Mouse (Mus musculus) MEL (cell line): ENCODE data around the gene Pnpla3. TPM values are rescaled to one million over a fixed set of nuclear protein-coding genes. Genes with fewer than 3 reads are reported as not detected.

Source experiments
- DNase-seq: peaks from one replicate; pipeline ENCODE4 v3.0.0; 2011; ENCODE audit warnings: low read depth, low spot score
- H3K27ac ChIP-seq: 2 replicates; pipeline ENCODE4 v1.5.1; 2012; ENCODE audit warnings: low read depth, mild to moderate bottlenecking, control low read depth, low read length, moderate library complexity; ENCODE audit not compliant: control insufficient read depth
- H3K27me3 ChIP-seq, 2 experiments: fragments of 150-350 bp in 1 of 2; sonication (generic) in 1 of 2; 2 replicates each; pipeline ENCODE4 v1.6.1; 2012; ENCODE audit warnings: low read length in 2 of 2, mild to moderate bottlenecking in 2 of 2, improper control_type of control experiment in 1 of 2, moderate library complexity in 1 of 2; ENCODE audit not compliant: insufficient read depth in 2 of 2, control insufficient read depth in 1 of 2
- H3K36me3 ChIP-seq, 2 experiments: 2 replicates each; pipeline ENCODE4 v1.6.1; 2012 to 2014; ENCODE audit warnings: low read length in 2 of 2, improper control_type of control experiment in 1 of 2, inconsistent platforms in 1 of 2, mild to moderate bottlenecking in 1 of 2; ENCODE audit not compliant: insufficient read depth in 2 of 2, control insufficient read depth in 1 of 2
- H3K4me1 ChIP-seq, 2 experiments: fragments of 150-350 bp in 1 of 2; sonication (generic) in 1 of 2; 2 replicates each; pipeline ENCODE4 v1.6.1; 2012; ENCODE audit warnings: low read length in 2 of 2, improper control_type of control experiment in 1 of 2, mild to moderate bottlenecking in 1 of 2; ENCODE audit not compliant: insufficient read depth in 2 of 2, control insufficient read depth in 1 of 2
- H3K4me3 ChIP-seq, 2 experiments: fragments of 150-350 bp in 1 of 2; sonication (generic) in 1 of 2; 2 replicates each; pipeline ENCODE4 v1.5.1; 2012; ENCODE audit warnings: low read depth in 2 of 2, low read length in 2 of 2, mild to moderate bottlenecking in 2 of 2, moderate library complexity in 2 of 2, control low read depth in 1 of 2, improper control_type of control experiment in 1 of 2; ENCODE audit not compliant: control insufficient read depth in 1 of 2, insufficient read depth in 1 of 2
- H3K79me2 ChIP-seq: 2 replicates; pipeline ENCODE4 v1.6.1; 2012; ENCODE audit warnings: mild to moderate bottlenecking, low read length, moderate library complexity; ENCODE audit not compliant: control insufficient read depth, poor library complexity, insufficient read depth
- H3K9ac ChIP-seq: 2 replicates; pipeline ENCODE4 v1.6.1; 2012; ENCODE audit warnings: low read depth, mild to moderate bottlenecking, control low read depth, low read length, moderate library complexity; ENCODE audit not compliant: control insufficient read depth, poor library complexity, severe bottlenecking
- H3K9me3 ChIP-seq: fragments of 150-350 bp; sonication (generic); replicated peaks from 2 replicates; pipeline ENCODE4 v1.6.1; 2012; ENCODE audit warnings: mild to moderate bottlenecking, low read length, improper control_type of control experiment, moderate library complexity; ENCODE audit not compliant: insufficient read depth
- CTCF ChIP-seq, 3 experiments: IDR thresholded peaks in 2 of 3; conservative IDR thresholded peaks in 1 of 3; 2 replicates each; pipeline ENCODE4 v1.5.1; 2011 to 2012; ENCODE audit warnings: low read length in 3 of 3, low read depth in 2 of 3, mild to moderate bottlenecking in 2 of 3, improper control_type of control experiment in 1 of 3, inconsistent platforms in 1 of 3, mixed read lengths in 1 of 3, moderate library complexity in 1 of 3; ENCODE audit not compliant: control insufficient read depth in 1 of 3, insufficient read depth in 1 of 3, poor library complexity in 1 of 3, severe bottlenecking in 1 of 3
- E2F4 ChIP-seq: IDR thresholded peaks from 2 replicates; pipeline ENCODE4 v1.6.1; 2011; ENCODE audit warnings: low read depth, low read length, improper control_type of control experiment, borderline replicate concordance
- ETS1 ChIP-seq: IDR thresholded peaks from 2 replicates; pipeline ENCODE4 v1.6.1; 2012; ENCODE audit warnings: low read depth, mild to moderate bottlenecking, inconsistent platforms, low read length, improper control_type of control experiment, moderate library complexity
- GABPA ChIP-seq: IDR thresholded peaks from 2 replicates; pipeline ENCODE4 v1.6.1; 2012; ENCODE audit warnings: low read depth, mild to moderate bottlenecking, inconsistent platforms, low read length, improper control_type of control experiment, moderate library complexity
- KAT2A ChIP-seq: conservative IDR thresholded peaks from 2 replicates; pipeline ENCODE4 v1.6.1; 2012; ENCODE audit warnings: low read depth, low read length, improper control_type of control experiment, inconsistent platforms
- MAZ ChIP-seq: IDR thresholded peaks from 2 replicates; pipeline ENCODE4 v1.6.1; 2012; ENCODE audit warnings: low read depth, mild to moderate bottlenecking, inconsistent platforms, low read length, improper control_type of control experiment
- NELFE ChIP-seq: IDR thresholded peaks from 2 replicates; pipeline ENCODE4 v1.6.1; 2011; ENCODE audit warnings: low read depth, low read length, improper control_type of control experiment
- POLR2A ChIP-seq, 2 experiments: IDR thresholded peaks; 2 replicates each; pipeline ENCODE4 v1.6.1; 2011 to 2012; ENCODE audit warnings: low read length in 2 of 2, mild to moderate bottlenecking in 2 of 2, control low read depth in 1 of 2, improper control_type of control experiment in 1 of 2, low read depth in 1 of 2, moderate library complexity in 1 of 2; ENCODE audit not compliant: control insufficient read depth in 1 of 2, insufficient read depth in 1 of 2, poor library complexity in 1 of 2
- RAD21 ChIP-seq: IDR thresholded peaks from 2 replicates; pipeline ENCODE4 v1.6.1; 2011; ENCODE audit warnings: mild to moderate bottlenecking, low read depth, low read length, improper control_type of control experiment
- TAL1 ChIP-seq: IDR thresholded peaks from 2 replicates; pipeline ENCODE4 v1.6.1; 2012; ENCODE audit warnings: mild to moderate bottlenecking, inconsistent platforms, low read length, moderate library complexity, mixed read lengths
- TBP ChIP-seq: IDR thresholded peaks from 2 replicates; pipeline ENCODE4 v1.8.0; 2011; ENCODE audit warnings: low read depth, low read length, improper control_type of control experiment
- polyA plus RNA-seq, 2 experiments: library from polyadenylated mRNA; stranded (reverse) in 1 of 2; unstranded in 1 of 2; fragments of >175 nt in 1 of 2; fragments of >200 nt in 1 of 2; gene quantifications; 2 replicates each; pipeline versions ENCODE4 v1.2.1 to v1.2.4; 2012; ENCODE audit warnings: low replicate concordance in 2 of 2, low read depth in 1 of 2; ENCODE audit not compliant: insufficient read length in 2 of 2, insufficient read depth in 1 of 2, missing spikeins in 1 of 2
- total RNA-seq: library from RNA; depleted of rRNA; stranded (reverse); fragments of 300-350 nt; gene quantifications from 2 replicates; pipeline ENCODE4 v1.2.3, GENCODE M21; 2012

The Pnpla3 gene
- total and polyA plus RNA-seq, 3 experiments: not detected

DNA sequence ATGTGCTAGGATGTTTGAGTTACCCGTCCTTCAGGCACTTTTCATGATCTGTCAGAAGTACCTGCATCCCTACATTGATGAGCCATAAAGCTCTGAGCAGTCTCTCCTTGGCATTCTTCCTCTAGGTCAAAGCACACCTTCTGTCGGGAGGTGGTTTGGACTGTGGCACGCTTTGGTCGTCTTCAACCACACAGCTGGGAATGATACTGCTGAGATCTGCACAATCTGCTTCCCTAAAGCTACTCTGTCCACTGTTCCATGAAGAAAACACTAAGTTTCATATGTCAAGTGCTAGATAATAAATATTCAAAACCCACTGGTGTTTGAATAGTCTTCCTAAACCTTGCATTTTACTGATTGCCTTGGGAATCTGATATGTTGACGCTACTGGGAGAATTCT lies 53.9 kb downstream of the Pnpla3 start:
- DNase-seq: no peak
- Histone ChIP-seq H3K27ac (no peak overlapping the region), H3K4me1 (peaks cover 4 to 8% of the 10 kb centered on the region in 2 experiments; a peak in 3 of 4 replicates), H3K9ac (no peak overlapping the region), H3K4me3 (no peak overlapping the region), H3K9me3 (no peaks in the 10 kb centered on the region), H3K79me2 (no peaks in the 10 kb centered on the region), H3K27me3 (no peaks in the 10 kb centered on the region), H3K36me3 (peaks cover 0 to 10% of the 10 kb centered on the region in 2 experiments; a peak in 1 of 4 replicates)
- no peak for TF ChIP-seq ETS1
- TF ChIP-seq GABPA: no peak
- TF ChIP-seq POLR2A (IDR thresholded peaks at IDR 0.05; ENCODE audit: control insufficient read depth in 1 of 2, insufficient read depth in 1 of 2, low read depth in 1 of 2, low read length in 2 of 2, poor library complexity in 1 of 2): no peak
- no peak for TF ChIP-seq E2F4
- no peak for TF ChIP-seq CTCF (IDR thresholded peaks at IDR 0.05 in 2 of 3, conservative IDR thresholded peaks at IDR 0.05 in 1 of 3; ENCODE audit: control insufficient read depth in 1 of 3, insufficient read depth in 1 of 3, low read depth in 2 of 3, low read length in 3 of 3, poor library complexity in 1 of 3, severe bottlenecking in 1 of 3)

DNA sequence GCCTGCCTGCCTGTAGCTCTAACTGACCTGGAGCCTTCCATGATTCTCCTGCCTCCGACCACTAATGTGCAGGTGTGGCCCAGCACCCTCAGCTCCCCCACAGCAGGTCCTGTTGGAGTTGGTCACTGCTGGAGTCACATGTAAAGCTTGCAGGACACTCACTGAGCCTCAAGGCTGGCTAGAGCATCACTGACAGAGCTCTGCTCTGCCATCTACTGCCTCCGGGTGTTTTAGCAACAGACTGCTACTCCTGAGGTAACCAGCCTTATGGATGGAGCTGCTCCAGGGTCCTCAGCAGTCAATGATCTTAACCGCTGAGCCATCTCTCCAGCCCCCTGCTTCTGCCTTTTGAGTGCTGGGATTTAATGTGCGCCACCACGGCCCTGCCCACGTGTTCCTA lies 55.8 kb downstream of the Pnpla3 start:
- DNase-seq: no peak
- H3K27me3 ChIP-seq: no peaks in the 10 kb centered on the region
- no peak overlapping the region for H3K27ac ChIP-seq
- peaks cover 0 to 2% of the 10 kb centered on the region in 2 experiments; a peak in 1 of 4 replicates for H3K36me3 ChIP-seq
- no peaks in the 10 kb centered on the region for H3K9me3 ChIP-seq
- H3K4me1 ChIP-seq: no peaks in the 10 kb centered on the region; a peak in 1 of 4 replicates
- TF ChIP-seq KAT2A (no peak), MAZ (no peak), TBP (no peak), TAL1 (no peak)
- H3K79me2 ChIP-seq: no peaks in the 10 kb centered on the region
- no peak overlapping the region for H3K4me3 ChIP-seq
- no peak overlapping the region for H3K9ac ChIP-seq

DNA sequence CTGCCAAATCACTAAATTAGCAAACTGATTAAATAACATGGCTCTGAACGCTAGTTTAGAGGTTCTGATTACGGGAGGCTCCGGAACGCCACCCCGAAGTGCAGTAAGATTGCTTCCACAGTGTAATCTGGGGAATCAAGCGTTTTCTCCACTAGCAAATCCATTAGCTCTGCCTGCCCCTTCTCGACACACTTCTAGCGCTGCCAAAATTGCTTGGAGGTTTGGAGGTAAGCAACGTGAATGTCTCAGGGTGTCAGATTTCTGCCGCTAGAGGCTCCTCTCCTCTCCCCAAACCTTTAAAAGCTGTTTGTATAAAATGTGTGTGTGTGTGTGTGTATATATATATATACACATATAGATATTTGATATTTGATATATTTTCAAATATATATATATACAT lies 57.1 kb downstream of the Pnpla3 start:
- Histone ChIP-seq H3K9ac (no peak overlapping the region), H3K4me1 (peaks cover 0 to 3% of the 10 kb centered on the region in 2 experiments; a peak in 2 of 4 replicates), H3K79me2 (no peaks in the 10 kb centered on the region), H3K4me3 (no peak overlapping the region), H3K27ac (no peak overlapping the region), H3K27me3 (no peaks in the 10 kb centered on the region), H3K36me3 (no peaks in the 10 kb centered on the region), H3K9me3 (no peaks in the 10 kb centered on the region)
- DNase-seq: no peak
- no peak for TF ChIP-seq RAD21
- no peak for TF ChIP-seq NELFE
